In the genomic region with DNA sequence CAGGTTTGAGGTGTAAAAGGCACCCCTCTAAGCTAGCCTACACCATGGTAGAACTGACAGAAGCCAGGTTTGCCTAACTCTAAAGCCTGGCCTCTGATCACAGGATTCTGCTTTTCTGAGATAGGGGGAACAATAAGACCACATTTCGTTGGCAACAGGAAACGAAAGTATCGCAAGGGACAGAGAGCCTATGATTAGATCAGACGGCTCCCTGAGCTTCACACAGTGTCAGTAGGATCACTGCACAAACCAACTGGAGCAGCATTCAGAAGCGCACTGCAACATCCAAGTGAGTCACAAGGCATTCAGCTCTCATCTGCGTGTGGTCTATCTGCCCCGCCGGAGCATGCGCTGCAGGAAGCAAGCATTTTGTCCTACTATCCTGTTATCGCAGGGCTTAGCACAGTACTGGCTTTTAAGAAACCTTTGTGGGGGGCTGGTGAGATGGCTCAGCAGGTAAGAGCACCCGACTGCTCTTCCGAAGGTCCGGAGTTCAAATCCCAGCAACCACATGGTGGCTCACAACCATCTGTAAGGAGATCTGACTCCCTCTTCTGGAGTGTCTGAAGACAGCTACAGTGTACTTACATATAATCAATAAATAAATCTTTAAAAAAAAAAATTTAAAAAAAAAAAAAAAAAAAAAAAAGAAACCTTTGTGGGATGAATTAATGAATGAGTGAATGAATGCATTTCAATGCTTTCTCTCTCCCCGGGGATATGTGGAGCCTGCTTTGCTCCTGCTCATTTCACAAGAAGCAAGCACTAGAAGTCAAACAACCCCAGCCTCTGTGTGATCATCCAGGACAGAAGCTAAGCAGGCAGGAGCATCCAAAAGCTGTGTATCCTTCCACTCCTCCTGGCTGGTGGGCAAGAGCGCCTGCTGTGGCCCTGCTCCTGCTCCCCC, we compare ENCODE assay signal across 8 mouse cellular contexts. TPM values are rescaled to one million over a fixed set of nuclear protein-coding genes. Genes with fewer than 3 reads are reported as not detected.
DNase-seq lines count a peak whose midpoint lies in the region; ATAC-seq lines count a peak whose summit lies in the region.

No protein-coding gene starts in this region.

- 75% methylated on average over 15 of the region's 15 CpGs for WGBS in intestine, embryonic 14.5 days
- 71% methylated on average over 15 of the region's 15 CpGs for WGBS in intestine, embryonic 16.5 days
- 13% methylated on average over 15 of the region's 15 CpGs for WGBS in liver, embryonic 15.5 days (ENCODE audit: insufficient replicate concordance)

- no peak overlapping the region for H3K4me2 ChIP-seq in intestine, embryonic 14.5 days (ENCODE audit: low read length)
- no peak overlapping the region for H3K4me2 ChIP-seq in intestine, embryonic 16.5 days (ENCODE audit: low read depth, low read length)
- H3K4me2 ChIP-seq in liver, embryonic 15.5 days, result peak overlapping the region; percentile 17; the same call in 1 of the 2 replicates

- no peaks in the 10 kb centered on the region for H3K36me3 ChIP-seq in intestine, embryonic 14.5 days (ENCODE audit: control insufficient read depth, insufficient read depth, low read length)
- no peaks in the 10 kb centered on the region for H3K36me3 ChIP-seq in intestine, embryonic 16.5 days (ENCODE audit: control insufficient read depth, insufficient read depth, low read length)
- no peaks in the 10 kb centered on the region for H3K36me3 ChIP-seq in liver, embryonic 15.5 days (replicated peaks)

- no peak overlapping the region for H3K9ac ChIP-seq in intestine, embryonic 14.5 days (ENCODE audit: low read length)
- H3K9ac ChIP-seq in intestine, embryonic 16.5 days (ENCODE audit: low read depth, low read length), result no peak overlapping the region
- H3K9ac ChIP-seq in liver, embryonic 15.5 days, result no peak overlapping the region

- no peak for ATAC-seq in intestine, embryonic 14.5 days (replicated peaks; ENCODE audit: low FRiP score, low TSS enrichment, low read depth)
- no peak for ATAC-seq in intestine, embryonic 16.5 days
- peak; percentile 69 for ATAC-seq in activated CD4-positive, CD25-positive, alpha-beta regulatory T cell, adult 4 months
- ATAC-seq in liver, embryonic 15.5 days (ENCODE audit: insufficient read depth), result peak; percentile 59

- no peaks in the 10 kb centered on the region; the same call in 1 of the 2 replicates for H3K4me1 ChIP-seq in intestine, embryonic 14.5 days (replicated peaks; ENCODE audit: control insufficient read depth, insufficient read depth, low read length)
- no peaks in the 10 kb centered on the region for H3K4me1 ChIP-seq in intestine, embryonic 16.5 days (ENCODE audit: control insufficient read depth, insufficient read depth, low read length)
- peaks cover 10% of the 10 kb centered on the region; the same call in 1 of the 2 replicates for H3K4me1 ChIP-seq in liver, embryonic 15.5 days (replicated peaks)

- no peak overlapping the region for H3K27ac ChIP-seq in intestine, embryonic 14.5 days (ENCODE audit: low read depth)
- H3K27ac ChIP-seq in intestine, embryonic 16.5 days (ENCODE audit: low read length), result no peak overlapping the region
- H3K27ac ChIP-seq in liver, embryonic 15.5 days (replicated peaks), result no peak overlapping the region

- no peaks in the 10 kb centered on the region for H3K27me3 ChIP-seq in intestine, embryonic 14.5 days (replicated peaks; ENCODE audit: control insufficient read depth, insufficient read depth, low read length)
- no peaks in the 10 kb centered on the region for H3K27me3 ChIP-seq in intestine, embryonic 16.5 days (replicated peaks; ENCODE audit: control insufficient read depth, insufficient read depth, low read length)
- H3K27me3 ChIP-seq in liver, embryonic 15.5 days, result no peaks in the 10 kb centered on the region

- intact Hi-C loops in left cerebral cortex, postnatal 14 days (cut with DNase I), result no loop called here

- peak; percentile 41 for DNase-seq in intestine, embryonic 14.5 days (ENCODE audit: low spot score)
- DNase-seq in CD4-positive helper T cell, adult 2 months (ENCODE audit: low read depth, low spot score), result peak; percentile 70
- DNase-seq in right cerebral cortex, adult 2 months (ENCODE audit: low spot score in 2 of 2), result no peak
- DNase-seq in testis, postnatal 10 days (ENCODE audit: low spot score), result no peak
- no peak for DNase-seq in left cerebral cortex, postnatal 14 days (ENCODE audit: low spot score in 2 of 2)

- no peaks in the 10 kb centered on the region for H3K9me3 ChIP-seq in intestine, embryonic 14.5 days (ENCODE audit: control insufficient read depth, low read length)
- no peaks in the 10 kb centered on the region for H3K9me3 ChIP-seq in intestine, embryonic 16.5 days (ENCODE audit: control insufficient read depth, low read length)
- no peaks in the 10 kb centered on the region for H3K9me3 ChIP-seq in liver, embryonic 15.5 days (replicated peaks)

- H3K4me3 ChIP-seq in intestine, embryonic 14.5 days (ENCODE audit: low read depth, low read length), result no peak overlapping the region
- H3K4me3 ChIP-seq in intestine, embryonic 16.5 days (ENCODE audit: low read length), result no peak overlapping the region
- no peak overlapping the region for H3K4me3 ChIP-seq in liver, embryonic 15.5 days (replicated peaks)

RNA-seq across cellular contexts. Expression of gene Mturn, which starts 37.6 kb away (rescaled TPM):
- 9.9 and 10.4 TPM in 2 replicates for polyA plus RNA-seq in intestine, embryonic 14.5 days (2014; fragmentation: Nextera tagmentation; extraction: Ambion mirVana)
- polyA plus RNA-seq in intestine, embryonic 16.5 days (2015; fragmentation: Nextera tagmentation; extraction: Ambion mirVana), result 6.1 and 6.4 TPM in 2 replicates
- 10 to 100 TPM; 10.8 to 16.6 TPM for polyA plus RNA-seq in activated CD4-positive, CD25-positive, alpha-beta regulatory T cell, adult 4 months (2017; shearing (Covaris generic))
- polyA plus RNA-seq in liver, embryonic 15.5 days (2015; fragmentation: Nextera tagmentation; extraction: Ambion mirVana), result 1.2 and 1.4 TPM in 2 replicates
- total RNA-seq in left cerebral cortex, postnatal 14 days (2021), result 10 to 100 TPM; 91.4 to 98.7 TPM

Comparison
In these comparisons a context has a peak if more than half of its experiments do, and no peak if none do; other contexts are left out.
1. ATAC-seq: peak in activated CD4-positive, CD25-positive, alpha-beta regulatory T cell, adult 4 months (single experiment) and liver, embryonic 15.5 days (single experiment); none in intestine, embryonic 14.5 days (single experiment) and intestine, embryonic 16.5 days (single experiment).
2. DNase-seq: peak in intestine, embryonic 14.5 days (single experiment) and CD4-positive helper T cell, adult 2 months (single experiment); none in right cerebral cortex, adult 2 months (0 of 2), testis, postnatal 10 days (single experiment) and left cerebral cortex, postnatal 14 days (0 of 2).